Mouse (Mus musculus) embryonic fibroblast, embryonic 13.5 days (primary cell): Measurements from ENCODE around the gene Tmeff1. TPM values are rescaled to one million over a fixed set of nuclear protein-coding genes. Genes with fewer than 3 reads are reported as not detected.
"Not testable (repeated sequence)": the region's sequence is repeated elsewhere in the genome, so short reads cannot be mapped to it uniquely, and the experiment has no call there.

ENCODE experiments used
- H3K27ac ChIP-seq: 2 replicates; pipeline ENCODE4 v1.5.1; 2012; ENCODE audit warnings: low read length, control low read depth, inconsistent platforms; ENCODE audit not compliant: insufficient read depth
- H3K4me1 ChIP-seq: 2 replicates; pipeline ENCODE4 v1.6.1; 2011; ENCODE audit warnings: low read length; ENCODE audit not compliant: control insufficient read depth, insufficient read depth
- H3K4me3 ChIP-seq: 2 replicates; pipeline ENCODE4 v1.5.1; 2011; ENCODE audit warnings: mild to moderate bottlenecking, control low read depth, low read length; ENCODE audit not compliant: insufficient read depth
- CTCF ChIP-seq: IDR thresholded peaks from 2 replicates; pipeline ENCODE4 v1.5.1; 2011; ENCODE audit warnings: mild to moderate bottlenecking, control low read depth, low read length, moderate library complexity, borderline replicate concordance; ENCODE audit not compliant: insufficient read depth
- POLR2A ChIP-seq: IDR thresholded peaks from 2 replicates; pipeline ENCODE4 v1.6.1; 2011; ENCODE audit warnings: low read depth, mild to moderate bottlenecking, control low read depth, low read length, moderate library complexity
- polyA plus RNA-seq: library from polyadenylated mRNA; stranded (reverse); fragments of >200 nt; gene quantifications from 2 replicates; pipeline ENCODE4 v1.2.4, GENCODE M21; 2011; ENCODE audit warnings: low read depth; ENCODE audit not compliant: missing spikeins, insufficient read length

Tmeff1 gene
- polyA plus RNA-seq, 1 experiment, result 125 TPM

DNA sequence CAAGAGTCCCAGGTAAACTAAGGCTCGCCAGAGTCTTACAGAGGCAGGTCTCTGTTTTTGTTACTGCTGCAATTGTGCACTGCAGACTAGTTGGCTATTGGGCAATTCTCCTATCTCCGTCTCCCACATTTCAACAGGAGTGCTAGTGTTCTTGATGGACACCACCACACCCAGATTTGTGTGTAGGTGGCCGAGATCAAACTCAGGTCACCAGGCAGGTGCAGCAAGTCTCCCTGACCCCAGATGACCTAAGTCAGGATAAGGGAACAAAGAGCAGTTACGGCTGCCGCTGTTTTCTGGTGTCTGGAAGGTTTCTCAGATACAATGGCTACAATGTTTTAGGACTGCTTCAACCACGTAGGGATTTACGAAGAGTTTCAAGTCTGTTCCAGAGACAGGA lies 95.2 kb downstream of the Tmeff1 start:
- TF ChIP-seq CTCF, result no peak
- Histone ChIP-seq H3K27ac (no peak overlapping the region), H3K4me1 (no peaks in the 10 kb centered on the region; the same call in 1 of the 2 replicates), H3K4me3 (no peak overlapping the region)

DNA sequence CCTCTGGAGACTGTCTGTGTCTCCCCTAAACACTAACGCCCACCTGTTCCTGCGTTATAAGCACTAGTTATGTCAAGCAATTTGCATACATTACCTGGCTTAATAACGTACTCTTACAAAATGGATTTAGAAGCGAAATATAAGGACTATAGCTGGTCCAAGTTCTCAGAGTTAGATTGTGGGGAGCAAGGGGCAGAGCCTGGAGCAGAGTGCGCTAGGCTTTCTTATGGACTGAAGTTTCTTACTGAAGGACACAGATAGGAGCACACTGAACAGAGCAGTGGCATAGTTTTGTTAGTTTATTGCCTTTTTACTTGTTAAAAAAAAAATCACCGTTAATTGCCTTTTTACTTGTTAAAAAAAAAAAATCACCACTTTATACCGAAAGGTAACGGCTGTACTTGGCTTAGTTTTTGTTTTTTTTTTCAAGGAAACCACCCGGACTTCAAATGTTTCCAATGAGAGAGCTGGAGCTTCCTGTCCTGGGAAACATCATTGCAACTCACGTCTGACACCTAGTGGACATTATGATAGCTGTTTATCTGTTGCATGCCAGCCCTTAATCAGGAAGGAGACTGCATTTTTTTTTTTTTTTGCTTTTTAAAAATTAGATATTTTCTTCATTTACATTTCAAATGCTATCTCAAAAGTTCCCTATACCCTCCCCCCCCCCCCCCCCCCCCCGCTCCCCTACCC lies 95.8 kb downstream of the Tmeff1 start:
- TF ChIP-seq CTCF (no peak), POLR2A (no peak)
- H3K4me1 ChIP-seq, result no peaks in the 10 kb centered on the region; the same call in 1 of the 2 replicates
- no peak overlapping the region for H3K4me3 ChIP-seq
- no peak overlapping the region for H3K27ac ChIP-seq

- no peak overlapping the region for H3K27ac ChIP-seq
- H3K4me1 ChIP-seq, result no peaks in the 10 kb centered on the region; the same call in 1 of the 2 replicates
- no peak overlapping the region for H3K4me3 ChIP-seq
- TF ChIP-seq CTCF (no peak), POLR2A (no peak)
Measured at GRCm38 (mm10) chr4:48683126-48683525, 98.2 kb downstream of the Tmeff1 start.

DNA sequence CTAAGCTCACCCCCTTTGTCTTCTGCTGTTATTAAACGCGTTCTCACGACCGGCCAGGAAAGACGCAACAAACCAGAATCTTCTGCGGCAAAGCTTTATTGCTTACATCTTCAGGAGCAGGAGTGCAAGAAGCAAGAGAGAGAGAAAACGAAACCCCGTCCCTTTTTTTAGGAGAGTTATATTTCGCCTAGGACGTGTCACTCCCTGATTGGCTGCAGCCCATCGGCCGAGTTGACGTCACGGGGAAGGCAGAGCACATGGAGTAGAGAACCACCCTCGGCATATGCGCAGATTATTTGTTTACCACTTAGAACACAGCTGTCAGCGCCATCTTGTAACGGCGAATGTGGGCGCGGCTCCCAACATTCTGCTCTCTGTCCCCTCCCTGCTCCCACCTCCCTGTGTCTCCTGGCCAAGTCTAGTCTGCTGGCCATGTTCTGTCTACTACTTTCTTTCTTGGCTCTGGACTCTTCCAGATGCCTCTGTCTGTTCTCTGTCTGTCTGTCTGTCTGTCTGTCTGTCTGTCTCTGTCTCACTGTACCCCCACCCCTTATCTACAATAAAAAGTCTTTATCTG lies 98.7 kb downstream of the Tmeff1 start:
- not testable (repeated sequence) for H3K27ac ChIP-seq, H3K4me3 ChIP-seq, H3K4me1 ChIP-seq

- H3K27ac ChIP-seq, result no peak overlapping the region
- H3K4me3 ChIP-seq, result no peak overlapping the region
- TF ChIP-seq POLR2A (no peak), CTCF (no peak)
- no peaks in the 10 kb centered on the region; the same call in 1 of the 2 replicates for H3K4me1 ChIP-seq
Measured at GRCm38 (mm10) chr4:48684593-48685187, 99.7 kb downstream of the Tmeff1 start.

DNA sequence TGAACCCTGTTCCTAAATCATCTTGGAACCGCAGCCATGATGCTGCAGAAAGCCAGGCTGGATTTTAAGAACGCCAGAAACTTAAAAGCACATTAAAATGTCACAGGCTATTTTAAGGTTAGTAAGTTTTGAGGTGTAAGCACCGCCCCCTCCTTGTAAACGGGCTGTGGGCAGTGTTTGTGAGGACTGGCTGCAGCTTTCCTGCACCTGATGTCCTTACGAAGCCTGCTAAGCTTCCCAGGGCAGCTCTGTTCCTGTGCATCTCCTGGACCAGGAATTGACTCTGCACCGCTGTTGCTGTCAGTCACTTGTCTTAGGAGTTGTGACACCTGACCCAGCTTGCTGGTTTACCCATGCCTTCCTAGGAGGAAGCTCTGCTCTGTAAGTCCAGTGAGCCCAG lies 103.2 kb downstream of the Tmeff1 start:
- no peak overlapping the region for H3K27ac ChIP-seq
- no peak overlapping the region for H3K4me3 ChIP-seq
- H3K4me1 ChIP-seq, result no peaks in the 10 kb centered on the region; the same call in 1 of the 2 replicates
- no peak for TF ChIP-seq CTCF
- TF ChIP-seq POLR2A, result no peak

GRCm38 (mm10) chr4:48690640-48691039 lies 105.7 kb downstream of the Tmeff1 start:
- Histone ChIP-seq H3K4me3 (no peak overlapping the region), H3K4me1 (no peaks in the 10 kb centered on the region; the same call in 1 of the 2 replicates), H3K27ac (no peak overlapping the region)
- TF ChIP-seq POLR2A (no peak), CTCF (no peak)

GRCm38 (mm10) chr4:48691793-48692437 lies 106.9 kb downstream of the Tmeff1 start:
- peak; percentile 84; the same call in 1 of the 2 replicates for TF ChIP-seq CTCF
- no peak for TF ChIP-seq POLR2A
- Histone ChIP-seq H3K4me1 (no peaks in the 10 kb centered on the region; the same call in 1 of the 2 replicates), H3K4me3 (no peak overlapping the region), H3K27ac (no peak overlapping the region)

GRCm38 (mm10) chr4:48692736-48693292 lies 107.8 kb downstream of the Tmeff1 start:
- H3K27ac ChIP-seq, result no peak overlapping the region
- no peaks in the 10 kb centered on the region; the same call in 1 of the 2 replicates for H3K4me1 ChIP-seq
- TF ChIP-seq CTCF (no peak), POLR2A (no peak)
- no peak overlapping the region for H3K4me3 ChIP-seq
